Mouse (Mus musculus): Measurements from ENCODE around the gene Thtpa. TPM values are rescaled to one million over a fixed set of nuclear protein-coding genes. Genes with fewer than 3 reads are reported as not detected.

The Thtpa gene
- polyA plus RNA-seq, 1 experiment, result 10.8 TPM

GRCm38 (mm10) chr14:55119421-55120134 is 25.0 kb downstream of the Thtpa start:
- Histone ChIP-seq H3K4me3 (no peak overlapping the region), H3K36me3 (ENCODE audit: control insufficient read depth, insufficient read depth) (no peaks in the 10 kb centered on the region), H3K79me2 (ENCODE audit: control insufficient read depth, insufficient read depth) (no peaks in the 10 kb centered on the region), H3K4me2 (ENCODE audit: low read depth) (no peak overlapping the region), H3ac (ENCODE audit: control insufficient read depth, insufficient read length) (no peak overlapping the region), H3K27me3 (ENCODE audit: control insufficient read depth, insufficient read depth, insufficient read length) (peaks cover 29% of the 10 kb centered on the region)
- no peak for TF ChIP-seq MAX (IDR thresholded peaks at IDR 0.05; ENCODE audit: low read depth)
- TF ChIP-seq TCF12 (IDR thresholded peaks at IDR 0.05; ENCODE audit: insufficient read depth, poor library complexity, severe bottlenecking), result no peak
- TF ChIP-seq SRF (IDR thresholded peaks at IDR 0.05; ENCODE audit: control insufficient read depth, insufficient read length, low read depth), result no peak
- no peak for TF ChIP-seq TCF3 (IDR thresholded peaks at IDR 0.05; ENCODE audit: insufficient read length, low read depth)
- TF ChIP-seq MYOG (IDR thresholded peaks at IDR 0.05; ENCODE audit: control insufficient read depth in 1 of 3, insufficient read depth in 1 of 3, insufficient read length in 2 of 3, low read depth in 2 of 3), result no peak
- no peak for TF ChIP-seq MYOD1 (IDR thresholded peaks at IDR 0.05; ENCODE audit: control insufficient read depth in 1 of 3, insufficient read length in 2 of 3, low read depth in 2 of 3)
- no peak for TF ChIP-seq USF1 (IDR thresholded peaks at IDR 0.05; ENCODE audit: low read depth)
- TF ChIP-seq CEBPB (IDR thresholded peaks at IDR 0.05; ENCODE audit: insufficient read depth, poor library complexity, severe bottlenecking), result no peak
- no peak for TF ChIP-seq E2F4 (IDR thresholded peaks at IDR 0.05; ENCODE audit: insufficient read depth)
- TF ChIP-seq POLR2A (IDR thresholded peaks at IDR 0.05; ENCODE audit: insufficient read length, low read depth), result no peak
- TF ChIP-seq REST (IDR thresholded peaks at IDR 0.05; ENCODE audit: insufficient read depth, insufficient read length), result no peak

- no peak overlapping the region for H3K4me3 ChIP-seq
- H3K4me2 ChIP-seq (ENCODE audit: low read depth), result no peak overlapping the region
- H3K79me2 ChIP-seq (ENCODE audit: control insufficient read depth, insufficient read depth), result no peaks in the 10 kb centered on the region
- H3K27me3 ChIP-seq (ENCODE audit: control insufficient read depth, insufficient read depth, insufficient read length), result peaks cover 9% of the 10 kb centered on the region
- no peaks in the 10 kb centered on the region for H3K36me3 ChIP-seq (ENCODE audit: control insufficient read depth, insufficient read depth)
- no peak for TF ChIP-seq MAX (IDR thresholded peaks at IDR 0.05; ENCODE audit: low read depth)
- TF ChIP-seq CEBPB (IDR thresholded peaks at IDR 0.05; ENCODE audit: insufficient read depth, poor library complexity, severe bottlenecking), result no peak
- no peak for TF ChIP-seq TCF12 (IDR thresholded peaks at IDR 0.05; ENCODE audit: insufficient read depth, poor library complexity, severe bottlenecking)
- TF ChIP-seq POLR2A (IDR thresholded peaks at IDR 0.05; ENCODE audit: insufficient read length, low read depth), result no peak
- TF ChIP-seq MYOD1 (IDR thresholded peaks at IDR 0.05; ENCODE audit: control insufficient read depth in 1 of 3, insufficient read length in 2 of 3, low read depth in 2 of 3), result no peak
- TF ChIP-seq REST (IDR thresholded peaks at IDR 0.05; ENCODE audit: insufficient read depth, insufficient read length), result no peak
- no peak for TF ChIP-seq MYOG (IDR thresholded peaks at IDR 0.05; ENCODE audit: control insufficient read depth in 1 of 3, insufficient read depth in 1 of 3, insufficient read length in 2 of 3, low read depth in 2 of 3)
- no peak for TF ChIP-seq TCF3 (IDR thresholded peaks at IDR 0.05; ENCODE audit: insufficient read length, low read depth)
- no peak for TF ChIP-seq USF1 (IDR thresholded peaks at IDR 0.05; ENCODE audit: low read depth)
- no peak for TF ChIP-seq POLR2AphosphoS2 (IDR thresholded peaks at IDR 0.05; ENCODE audit: insufficient read length, low read depth)
- no peak for TF ChIP-seq E2F4 (IDR thresholded peaks at IDR 0.05; ENCODE audit: insufficient read depth)
- H3ac ChIP-seq (ENCODE audit: control insufficient read depth, insufficient read length), result no peak overlapping the region
Measured at GRCm38 (mm10) chr14:55121947-55122346, 27.4 kb downstream of the Thtpa start.

- no peak overlapping the region for H3K4me3 ChIP-seq
- peaks cover 9% of the 10 kb centered on the region for H3K27me3 ChIP-seq (ENCODE audit: control insufficient read depth, insufficient read depth, insufficient read length)
- H3K79me2 ChIP-seq (ENCODE audit: control insufficient read depth, insufficient read depth), result no peaks in the 10 kb centered on the region
- no peaks in the 10 kb centered on the region for H3K36me3 ChIP-seq (ENCODE audit: control insufficient read depth, insufficient read depth)
- TF ChIP-seq TCF3 (IDR thresholded peaks at IDR 0.05; ENCODE audit: insufficient read length, low read depth) (no peak), USF1 (IDR thresholded peaks at IDR 0.05; ENCODE audit: low read depth) (no peak), MYOD1 (IDR thresholded peaks at IDR 0.05; ENCODE audit: control insufficient read depth in 1 of 3, insufficient read length in 2 of 3, low read depth in 2 of 3) (no peak), E2F4 (IDR thresholded peaks at IDR 0.05; ENCODE audit: insufficient read depth) (no peak), MYOG (IDR thresholded peaks at IDR 0.05; ENCODE audit: control insufficient read depth in 1 of 3, insufficient read depth in 1 of 3, insufficient read length in 2 of 3, low read depth in 2 of 3) (no peak)
- H3K4me2 ChIP-seq (ENCODE audit: low read depth), result no peak overlapping the region
- no peak overlapping the region for H3ac ChIP-seq (ENCODE audit: control insufficient read depth, insufficient read length)
Measured at GRCm38 (mm10) chr14:55122359-55122758, 27.8 kb downstream of the Thtpa start.

- Histone ChIP-seq H3K4me2 (ENCODE audit: low read depth) (no peak overlapping the region), H3K27me3 (ENCODE audit: control insufficient read depth, insufficient read depth, insufficient read length) (peaks cover 35% of the 10 kb centered on the region), H3K79me2 (ENCODE audit: control insufficient read depth, insufficient read depth) (no peaks in the 10 kb centered on the region), H3K36me3 (ENCODE audit: control insufficient read depth, insufficient read depth) (no peaks in the 10 kb centered on the region), H3K4me3 (no peak overlapping the region), H3ac (ENCODE audit: control insufficient read depth, insufficient read length) (no peak overlapping the region)
- no peak for TF ChIP-seq POLR2AphosphoS2 (IDR thresholded peaks at IDR 0.05; ENCODE audit: insufficient read length, low read depth)
- no peak for TF ChIP-seq TCF12 (IDR thresholded peaks at IDR 0.05; ENCODE audit: insufficient read depth, poor library complexity, severe bottlenecking)
- TF ChIP-seq MYOD1 (IDR thresholded peaks at IDR 0.05; ENCODE audit: control insufficient read depth in 1 of 3, insufficient read length in 2 of 3, low read depth in 2 of 3), result no peak
- TF ChIP-seq SRF (IDR thresholded peaks at IDR 0.05; ENCODE audit: control insufficient read depth, insufficient read length, low read depth), result no peak
- TF ChIP-seq MYOG (IDR thresholded peaks at IDR 0.05; ENCODE audit: control insufficient read depth in 1 of 3, insufficient read depth in 1 of 3, insufficient read length in 2 of 3, low read depth in 2 of 3), result no peak
- TF ChIP-seq TCF3 (IDR thresholded peaks at IDR 0.05; ENCODE audit: insufficient read length, low read depth), result no peak
- TF ChIP-seq E2F4 (IDR thresholded peaks at IDR 0.05; ENCODE audit: insufficient read depth), result no peak
- TF ChIP-seq USF1 (IDR thresholded peaks at IDR 0.05; ENCODE audit: low read depth), result no peak
- no peak for TF ChIP-seq CEBPB (IDR thresholded peaks at IDR 0.05; ENCODE audit: insufficient read depth, poor library complexity, severe bottlenecking)
- no peak for TF ChIP-seq REST (IDR thresholded peaks at IDR 0.05; ENCODE audit: insufficient read depth, insufficient read length)
- TF ChIP-seq POLR2A (IDR thresholded peaks at IDR 0.05; ENCODE audit: insufficient read length, low read depth), result no peak
- TF ChIP-seq MAX (IDR thresholded peaks at IDR 0.05; ENCODE audit: low read depth), result no peak
Measured at GRCm38 (mm10) chr14:55125711-55126110, 31.1 kb downstream of the Thtpa start.

Measured in myocyte (in vitro differentiated cells).